Mouse (Mus musculus) layer of hippocampus, adult 9-10 months (tissue): ENCODE results near the gene Epo.
A peak's percentile ranks its signal among the peaks of the same experiment; 100 is the strongest.

Experiments
- DNase-seq: peaks from one replicate; pipeline ENCODE4 v3.0.0; 2022; ENCODE audit warnings: low spot score

The Epo gene

DNA sequence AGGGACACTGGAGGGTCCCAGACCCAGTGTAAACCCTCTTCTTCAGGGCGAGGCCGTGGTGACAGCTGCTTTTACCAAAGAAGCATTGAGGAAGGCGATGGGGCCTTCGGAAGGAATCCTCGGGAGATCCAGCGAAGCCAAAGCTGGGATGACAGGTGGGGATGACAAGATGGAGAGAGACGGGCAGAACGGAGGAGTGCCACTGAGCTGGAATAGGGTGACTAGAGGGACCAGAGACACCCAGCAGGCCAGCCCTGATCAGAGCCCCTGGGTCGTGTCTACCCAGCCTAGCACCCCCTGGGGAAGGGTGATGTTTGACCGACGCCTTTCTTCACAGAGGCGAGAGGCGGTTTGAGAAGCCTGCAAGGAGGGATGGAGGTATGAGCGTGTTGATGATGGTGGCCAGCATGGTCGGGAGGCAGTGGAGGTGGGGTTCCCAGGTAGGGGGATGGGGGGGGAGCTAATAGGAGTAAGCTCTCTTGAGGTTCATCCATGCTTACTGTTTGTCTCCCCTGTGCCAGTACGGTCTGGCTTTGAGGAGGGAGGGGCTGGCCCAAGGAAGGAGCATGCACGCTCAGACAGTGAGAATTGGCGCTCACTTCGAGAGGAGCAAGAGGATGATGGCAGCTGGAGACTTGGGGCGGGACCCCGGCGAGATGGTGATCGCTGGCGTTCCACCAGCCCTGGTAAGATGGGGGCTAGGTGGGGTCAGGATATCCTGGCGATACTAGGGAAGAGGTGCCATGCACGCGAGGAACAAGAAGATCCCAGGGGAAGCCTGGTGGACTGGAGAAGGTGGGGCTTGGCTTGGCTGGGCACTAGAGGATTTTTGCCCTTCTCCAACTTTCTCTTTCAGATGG, 13.1 kb downstream of the Epo start:
- DNase-seq = no peak

GRCm38 (mm10) chr5:137518436-137518835, 14.6 kb downstream of the Epo start, which contains the start of gene Gigyf1:
Gene Gigyf1, plus strand, starts transcription at chr5:137518548.
- DNase-seq = no peak

- DNase-seq = no peak
These were observed 18.2 kb downstream of the Epo start for GRCm38 (mm10) chr5:137514811-137515210.

DNA sequence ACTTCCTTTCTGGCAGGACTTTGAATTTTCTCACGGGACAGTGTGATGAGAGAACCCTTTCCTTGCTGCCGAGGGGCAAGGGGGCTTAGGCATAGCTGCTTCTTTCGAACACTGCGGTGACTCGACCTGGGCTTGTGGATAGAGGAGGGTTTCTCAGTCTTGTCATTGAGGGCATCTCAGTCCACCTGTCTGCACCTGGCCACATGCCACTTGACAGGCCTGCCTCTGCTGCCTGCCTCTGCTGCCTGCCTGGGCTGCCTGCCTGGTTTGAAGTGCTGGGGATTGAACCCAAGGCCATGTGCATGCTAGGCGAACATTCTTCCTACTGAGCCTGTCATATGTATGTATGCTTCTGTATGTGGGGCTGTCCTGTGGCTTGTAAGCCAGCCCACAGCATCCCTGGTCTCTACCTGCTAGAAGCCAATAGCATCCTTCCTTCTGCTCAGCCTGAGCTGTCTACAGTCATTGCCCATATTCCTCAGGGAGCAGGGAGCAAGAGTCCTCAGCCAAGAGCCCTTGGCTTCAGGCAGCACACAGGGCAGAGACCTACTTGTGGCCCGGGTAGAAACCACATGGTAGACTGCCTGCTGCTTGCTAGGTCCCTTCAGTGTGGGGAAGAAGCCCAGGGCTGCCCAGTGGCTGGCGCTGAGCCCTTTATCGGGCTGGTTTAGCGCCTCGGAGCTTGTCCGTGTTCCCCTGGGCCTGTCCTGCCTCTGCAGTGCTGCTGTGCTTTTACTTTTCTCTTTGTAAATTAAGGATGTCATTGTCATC, 18.9 kb downstream of the Epo start:
- no peak for DNase-seq

- no peak for DNase-seq
These were observed 19.9 kb downstream of the Epo start for GRCm38 (mm10) chr5:137512847-137513794.

GRCm38 (mm10) chr5:137511706-137512105, 21.3 kb downstream of the Epo start:
- no peak for DNase-seq

GRCm38 (mm10) chr5:137510573-137511390, 22.3 kb downstream of the Epo start:
- DNase-seq = no peak

DNA sequence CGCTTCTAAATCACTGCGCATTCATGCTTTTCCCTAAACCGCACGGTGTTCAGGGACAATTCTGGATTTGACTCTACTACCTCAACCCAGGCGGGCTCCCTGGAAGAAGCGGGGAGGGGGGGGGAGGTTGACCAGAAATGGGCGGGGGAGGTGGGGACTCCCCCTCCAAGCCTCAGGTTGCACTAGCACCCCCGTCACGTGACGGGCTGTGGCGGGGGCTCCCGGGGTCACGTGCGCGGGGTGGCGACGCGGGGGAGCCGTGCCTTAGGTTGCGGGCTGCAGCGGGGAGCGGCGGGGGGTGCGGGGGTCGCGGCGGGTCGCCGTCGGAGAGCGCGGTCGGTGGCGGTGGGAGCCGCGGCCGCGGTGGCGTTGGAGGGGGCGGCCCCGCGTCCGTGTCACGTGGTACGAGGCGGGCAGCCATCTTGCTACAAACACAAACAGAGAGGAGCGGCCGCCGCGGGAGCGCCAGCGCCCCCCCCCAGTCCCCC, 23.0 kb downstream of the Epo start:
- DNase-seq = no peak

- no peak for DNase-seq
These were observed 29.0 kb downstream of the Epo start for GRCm38 (mm10) chr5:137504041-137504440.

- DNase-seq = no peak
These were observed 30.4 kb downstream of the Epo start for GRCm38 (mm10) chr5:137502667-137503110.

DNA sequence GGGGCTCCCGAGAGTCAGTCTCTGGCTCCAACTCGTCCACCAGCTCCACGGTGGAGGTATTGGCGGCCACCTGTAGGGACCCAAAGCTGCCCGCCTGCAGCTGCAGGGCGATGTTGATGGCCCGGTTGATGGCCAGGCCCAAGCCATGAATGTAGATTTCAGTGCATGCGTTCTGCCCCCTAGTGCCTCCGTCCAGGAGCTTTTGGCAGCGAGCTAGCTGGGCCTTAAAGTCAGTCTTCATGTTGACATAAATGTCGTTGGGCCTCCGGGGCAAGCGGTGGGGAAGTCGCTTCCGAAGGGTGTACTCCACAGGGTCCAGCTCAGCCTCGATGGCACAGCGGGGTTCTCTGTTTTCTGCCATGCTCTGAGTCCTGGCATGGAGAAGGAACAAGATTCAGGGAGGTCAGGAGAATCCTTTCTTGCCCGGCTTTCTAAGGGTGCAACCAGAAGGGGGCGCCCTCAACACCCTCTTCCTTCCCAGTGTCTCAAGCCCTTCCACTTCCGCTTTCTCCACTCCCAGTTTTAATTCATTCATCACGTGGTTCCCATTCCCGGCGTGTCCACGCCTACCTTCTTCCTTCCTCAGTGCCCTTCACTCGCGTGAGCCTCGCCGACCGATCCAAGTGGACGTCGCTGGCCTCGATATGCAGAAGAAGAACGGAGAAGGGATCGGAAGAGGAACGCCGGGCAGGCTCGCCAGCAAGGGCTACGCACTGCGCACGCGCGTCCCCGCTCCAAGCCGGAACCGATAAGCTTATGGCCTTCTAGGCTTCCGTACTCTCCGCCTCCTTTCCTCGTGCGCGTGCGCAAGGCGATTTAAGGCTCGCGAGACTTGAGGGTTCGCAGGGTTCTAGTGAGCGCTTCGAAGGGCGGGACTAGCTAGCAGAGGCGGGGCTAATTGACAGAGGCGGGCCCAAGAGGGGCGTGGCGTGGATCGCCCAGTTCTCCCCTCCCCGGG, 31.1 kb downstream of the Epo start, which contains the start of gene Pop7:
Gene Pop7 (minus strand): TSS at position 810 of the 958 bp plus-strand sequence.
- peak; percentile 99 for DNase-seq

DNA sequence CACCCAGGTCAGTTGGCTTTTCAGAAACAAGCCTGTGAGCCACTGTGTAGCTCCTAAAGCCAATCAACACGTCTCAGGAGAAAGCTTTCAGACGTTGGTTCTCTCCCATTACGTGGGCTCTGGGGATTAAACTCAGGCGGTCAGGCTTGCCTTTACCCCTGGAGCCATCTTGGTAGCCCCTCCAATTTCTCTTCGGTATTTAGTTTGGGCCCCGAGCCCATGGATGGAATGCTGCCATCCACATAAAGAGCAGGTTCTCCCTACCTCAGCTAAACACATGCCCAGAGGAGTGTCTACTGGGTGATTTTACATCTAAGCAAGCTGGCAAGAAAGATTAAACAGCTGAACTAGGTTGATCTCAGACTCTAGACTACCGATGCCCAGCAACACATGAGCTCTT, 32.9 kb downstream of the Epo start:
- no peak for DNase-seq

GRCm38 (mm10) chr5:137493831-137494230, 39.2 kb downstream of the Epo start:
- no peak for DNase-seq

DNA sequence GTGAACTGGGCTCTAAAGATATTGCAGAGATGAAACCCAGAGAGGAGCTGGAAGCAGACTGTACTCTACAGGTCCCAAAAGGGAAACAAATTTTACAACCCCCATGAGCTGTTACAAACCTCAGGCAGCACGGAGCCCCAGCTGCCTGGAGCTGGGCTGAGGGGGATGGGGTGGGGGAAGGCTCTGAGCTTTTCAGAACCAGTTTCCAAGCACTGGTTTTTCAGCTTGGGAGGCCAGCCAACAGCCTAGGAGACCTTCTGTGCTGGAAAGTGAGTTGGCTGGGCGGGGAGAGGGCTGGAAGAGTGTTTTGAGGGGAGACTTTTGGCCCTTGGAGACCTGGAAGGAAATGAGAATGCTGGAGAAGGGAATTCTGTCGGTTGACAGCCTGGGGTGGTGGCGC, 41.5 kb downstream of the Epo start:
- DNase-seq = no peak

- no peak for DNase-seq
These were observed 45.4 kb downstream of the Epo start for GRCm38 (mm10) chr5:137487616-137488015.

DNA sequence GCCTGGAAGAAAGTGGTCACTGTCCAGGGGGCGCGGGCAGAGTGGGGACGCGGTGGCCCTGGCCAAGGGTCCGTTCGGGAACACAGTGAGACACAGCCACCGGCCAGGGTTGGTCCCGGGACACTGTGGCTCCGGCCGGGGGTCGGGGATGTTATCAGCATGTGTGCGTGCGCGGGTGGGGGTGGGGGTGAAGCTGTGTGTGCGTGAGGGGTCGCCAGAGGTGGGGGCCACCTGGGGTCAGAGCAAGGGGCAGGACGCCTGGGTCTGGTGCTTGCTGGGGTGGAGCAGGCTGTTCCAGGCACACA, 47.2 kb downstream of the Epo start:
- no peak for DNase-seq

DNA sequence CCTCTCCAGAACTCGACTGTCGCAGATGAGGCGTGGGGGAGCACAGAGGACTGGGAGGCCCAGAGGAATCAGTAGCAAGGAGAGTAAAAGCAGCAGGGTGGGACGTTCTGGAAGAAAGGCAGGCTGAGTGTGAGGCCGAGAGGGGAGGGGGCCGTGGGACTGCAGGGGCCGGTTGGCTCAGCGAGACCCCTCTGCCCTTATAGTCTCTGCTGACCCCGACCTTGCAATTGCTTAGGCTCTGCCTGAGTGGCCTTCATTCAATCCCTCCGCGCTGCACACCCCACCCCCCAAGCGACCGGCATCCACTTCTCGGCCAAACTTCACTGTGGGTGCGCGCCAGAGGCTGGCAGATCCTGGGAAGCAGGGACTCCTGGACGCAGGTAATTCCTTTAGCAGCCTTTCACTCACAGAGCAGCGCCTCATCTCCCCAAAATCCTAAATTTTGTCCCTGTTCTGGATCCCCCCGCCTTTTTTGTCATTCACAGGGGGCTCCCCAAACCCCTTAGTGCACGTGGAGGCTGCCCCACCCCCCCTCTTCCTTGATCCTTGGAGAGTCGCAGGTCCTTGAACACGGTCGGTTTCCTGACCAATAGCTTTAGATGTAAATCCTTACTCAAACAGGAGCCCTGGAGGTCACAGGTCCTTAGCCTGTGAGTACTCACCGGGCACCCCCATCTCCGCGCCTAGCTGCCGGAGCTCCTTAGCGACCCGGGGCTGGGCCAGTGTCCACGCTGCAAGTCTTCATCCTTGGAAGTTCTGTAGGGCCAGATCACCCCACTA, 47.8 kb downstream of the Epo start:
- no peak for DNase-seq

- DNase-seq = no peak
These were observed 51.1 kb downstream of the Epo start for GRCm38 (mm10) chr5:137481897-137482296.

DNA sequence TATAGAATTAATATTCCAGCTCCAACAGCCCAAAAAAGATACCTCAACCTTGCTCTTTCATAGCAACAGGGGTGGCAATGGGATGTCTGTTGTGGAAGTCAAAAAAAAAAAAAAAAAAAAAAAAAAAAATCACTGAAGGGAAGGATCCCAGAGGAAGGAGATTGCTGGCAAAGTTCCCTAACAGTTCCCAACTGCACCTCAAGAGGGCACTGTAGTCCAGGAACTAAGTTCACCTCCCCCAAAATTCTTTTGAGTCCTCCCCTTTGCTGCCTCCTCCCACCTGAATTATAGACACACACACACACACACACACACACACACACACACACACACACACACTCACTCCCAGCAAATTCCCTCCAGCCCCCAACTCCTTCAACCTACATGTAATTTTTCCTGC, 51.9 kb downstream of the Epo start:
- peak; percentile 80 for DNase-seq
